Mouse (Mus musculus) MEL (cell line): Measurements from ENCODE around the gene Wsb2. TPM values are rescaled to one million over a fixed set of nuclear protein-coding genes. Genes with fewer than 3 reads are reported as not detected.

Experiments used
- DNase-seq: peaks from one replicate; pipeline ENCODE4 v3.0.0; 2011; ENCODE audit warnings: low read depth, low spot score
- H3K27ac ChIP-seq: 2 replicates; pipeline ENCODE4 v1.5.1; 2012; ENCODE audit warnings: low read depth, mild to moderate bottlenecking, control low read depth, low read length, moderate library complexity; ENCODE audit not compliant: control insufficient read depth
- H3K27me3 ChIP-seq, 2 experiments: fragments of 150-350 bp in 1 of 2; sonication (generic) in 1 of 2; 2 replicates each; pipeline ENCODE4 v1.6.1; 2012; ENCODE audit warnings: low read length in 2 of 2, mild to moderate bottlenecking in 2 of 2, improper control_type of control experiment in 1 of 2, moderate library complexity in 1 of 2; ENCODE audit not compliant: insufficient read depth in 2 of 2, control insufficient read depth in 1 of 2
- H3K36me3 ChIP-seq, 2 experiments: 2 replicates each; pipeline ENCODE4 v1.6.1; 2012 to 2014; ENCODE audit warnings: low read length in 2 of 2, improper control_type of control experiment in 1 of 2, inconsistent platforms in 1 of 2, mild to moderate bottlenecking in 1 of 2; ENCODE audit not compliant: insufficient read depth in 2 of 2, control insufficient read depth in 1 of 2
- H3K4me1 ChIP-seq, 2 experiments: fragments of 150-350 bp in 1 of 2; sonication (generic) in 1 of 2; 2 replicates each; pipeline ENCODE4 v1.6.1; 2012; ENCODE audit warnings: low read length in 2 of 2, improper control_type of control experiment in 1 of 2, mild to moderate bottlenecking in 1 of 2; ENCODE audit not compliant: insufficient read depth in 2 of 2, control insufficient read depth in 1 of 2
- H3K4me3 ChIP-seq, 2 experiments: fragments of 150-350 bp in 1 of 2; sonication (generic) in 1 of 2; 2 replicates each; pipeline ENCODE4 v1.5.1; 2012; ENCODE audit warnings: low read depth in 2 of 2, low read length in 2 of 2, mild to moderate bottlenecking in 2 of 2, moderate library complexity in 2 of 2, control low read depth in 1 of 2, improper control_type of control experiment in 1 of 2; ENCODE audit not compliant: control insufficient read depth in 1 of 2, insufficient read depth in 1 of 2
- H3K79me2 ChIP-seq: 2 replicates; pipeline ENCODE4 v1.6.1; 2012; ENCODE audit warnings: mild to moderate bottlenecking, low read length, moderate library complexity; ENCODE audit not compliant: control insufficient read depth, poor library complexity, insufficient read depth
- H3K9ac ChIP-seq: 2 replicates; pipeline ENCODE4 v1.6.1; 2012; ENCODE audit warnings: low read depth, mild to moderate bottlenecking, control low read depth, low read length, moderate library complexity; ENCODE audit not compliant: control insufficient read depth, poor library complexity, severe bottlenecking
- H3K9me3 ChIP-seq: fragments of 150-350 bp; sonication (generic); replicated peaks from 2 replicates; pipeline ENCODE4 v1.6.1; 2012; ENCODE audit warnings: mild to moderate bottlenecking, low read length, improper control_type of control experiment, moderate library complexity; ENCODE audit not compliant: insufficient read depth
- BHLHE40 ChIP-seq: IDR thresholded peaks from 2 replicates; pipeline ENCODE4 v1.6.1; 2012; ENCODE audit warnings: low read depth, mild to moderate bottlenecking, inconsistent platforms, low read length, improper control_type of control experiment, borderline replicate concordance
- CHD1 ChIP-seq: IDR thresholded peaks from 2 replicates; pipeline ENCODE4 v1.6.1; 2012; ENCODE audit warnings: low read depth, mild to moderate bottlenecking, inconsistent platforms, low read length, improper control_type of control experiment
- CHD2 ChIP-seq: IDR thresholded peaks from 2 replicates; pipeline ENCODE4 v1.6.1; 2011; ENCODE audit warnings: low read length, improper control_type of control experiment
- GABPA ChIP-seq: IDR thresholded peaks from 2 replicates; pipeline ENCODE4 v1.6.1; 2012; ENCODE audit warnings: low read depth, mild to moderate bottlenecking, inconsistent platforms, low read length, improper control_type of control experiment, moderate library complexity
- KAT2A ChIP-seq: conservative IDR thresholded peaks from 2 replicates; pipeline ENCODE4 v1.6.1; 2012; ENCODE audit warnings: low read depth, low read length, improper control_type of control experiment, inconsistent platforms
- MAX ChIP-seq: IDR thresholded peaks from 2 replicates; pipeline ENCODE4 v1.6.1; 2011; ENCODE audit warnings: low read length, improper control_type of control experiment
- MAZ ChIP-seq: IDR thresholded peaks from 2 replicates; pipeline ENCODE4 v1.6.1; 2012; ENCODE audit warnings: low read depth, mild to moderate bottlenecking, inconsistent platforms, low read length, improper control_type of control experiment
- MXI1 ChIP-seq: IDR thresholded peaks from 2 replicates; pipeline ENCODE4 v1.6.1; 2011; ENCODE audit warnings: mild to moderate bottlenecking, low read depth, low read length, improper control_type of control experiment
- MYB ChIP-seq: IDR thresholded peaks from 2 replicates; pipeline ENCODE4 v1.6.1; 2011; ENCODE audit warnings: mild to moderate bottlenecking, low read depth, low read length, improper control_type of control experiment
- NELFE ChIP-seq: IDR thresholded peaks from 2 replicates; pipeline ENCODE4 v1.6.1; 2011; ENCODE audit warnings: low read depth, low read length, improper control_type of control experiment
- POLR2A ChIP-seq, 2 experiments: IDR thresholded peaks; 2 replicates each; pipeline ENCODE4 v1.6.1; 2011 to 2012; ENCODE audit warnings: low read length in 2 of 2, mild to moderate bottlenecking in 2 of 2, control low read depth in 1 of 2, improper control_type of control experiment in 1 of 2, low read depth in 1 of 2, moderate library complexity in 1 of 2; ENCODE audit not compliant: control insufficient read depth in 1 of 2, insufficient read depth in 1 of 2, poor library complexity in 1 of 2
- POLR2AphosphoS2 ChIP-seq: IDR thresholded peaks from 2 replicates; pipeline ENCODE4 v1.6.1; 2011; ENCODE audit warnings: low read length, improper control_type of control experiment
- POLR2AphosphoS5 ChIP-seq: IDR thresholded peaks from 2 replicates; pipeline ENCODE4 v1.6.1; 2012; ENCODE audit warnings: low read depth, borderline replicate concordance, mild to moderate bottlenecking, inconsistent platforms, low read length, moderate library complexity, mixed read lengths
- RAD21 ChIP-seq: IDR thresholded peaks from 2 replicates; pipeline ENCODE4 v1.6.1; 2011; ENCODE audit warnings: mild to moderate bottlenecking, low read depth, low read length, improper control_type of control experiment
- RCOR1 ChIP-seq: IDR thresholded peaks from 2 replicates; pipeline ENCODE4 v1.6.1; 2012; ENCODE audit warnings: low read depth, mild to moderate bottlenecking, inconsistent platforms, low read length, improper control_type of control experiment
- TAL1 ChIP-seq: IDR thresholded peaks from 2 replicates; pipeline ENCODE4 v1.6.1; 2012; ENCODE audit warnings: mild to moderate bottlenecking, inconsistent platforms, low read length, moderate library complexity, mixed read lengths
- TBP ChIP-seq: IDR thresholded peaks from 2 replicates; pipeline ENCODE4 v1.8.0; 2011; ENCODE audit warnings: low read depth, low read length, improper control_type of control experiment
- ZC3H11A ChIP-seq: IDR thresholded peaks from 2 replicates; pipeline ENCODE4 v1.6.1; 2012; ENCODE audit warnings: low read depth, mild to moderate bottlenecking, inconsistent platforms, low read length, improper control_type of control experiment
- ZMIZ1 ChIP-seq: IDR thresholded peaks from 2 replicates; pipeline ENCODE4 v1.6.1; 2012; ENCODE audit warnings: low read depth, mild to moderate bottlenecking, inconsistent platforms, low read length, improper control_type of control experiment, moderate library complexity
- polyA plus RNA-seq, 2 experiments: library from polyadenylated mRNA; stranded (reverse) in 1 of 2; unstranded in 1 of 2; fragments of >175 nt in 1 of 2; fragments of >200 nt in 1 of 2; gene quantifications; 2 replicates each; pipeline versions ENCODE4 v1.2.1 to v1.2.4; 2012; ENCODE audit warnings: low replicate concordance in 2 of 2, low read depth in 1 of 2; ENCODE audit not compliant: insufficient read length in 2 of 2, insufficient read depth in 1 of 2, missing spikeins in 1 of 2
- total RNA-seq: library from RNA; depleted of rRNA; stranded (reverse); fragments of 300-350 nt; gene quantifications from 2 replicates; pipeline ENCODE4 v1.2.3, GENCODE M21; 2012

Wsb2 gene
- total and polyA plus RNA-seq, 3 experiments: 32.9 to 56.9 TPM; not detected in 1

DNA sequence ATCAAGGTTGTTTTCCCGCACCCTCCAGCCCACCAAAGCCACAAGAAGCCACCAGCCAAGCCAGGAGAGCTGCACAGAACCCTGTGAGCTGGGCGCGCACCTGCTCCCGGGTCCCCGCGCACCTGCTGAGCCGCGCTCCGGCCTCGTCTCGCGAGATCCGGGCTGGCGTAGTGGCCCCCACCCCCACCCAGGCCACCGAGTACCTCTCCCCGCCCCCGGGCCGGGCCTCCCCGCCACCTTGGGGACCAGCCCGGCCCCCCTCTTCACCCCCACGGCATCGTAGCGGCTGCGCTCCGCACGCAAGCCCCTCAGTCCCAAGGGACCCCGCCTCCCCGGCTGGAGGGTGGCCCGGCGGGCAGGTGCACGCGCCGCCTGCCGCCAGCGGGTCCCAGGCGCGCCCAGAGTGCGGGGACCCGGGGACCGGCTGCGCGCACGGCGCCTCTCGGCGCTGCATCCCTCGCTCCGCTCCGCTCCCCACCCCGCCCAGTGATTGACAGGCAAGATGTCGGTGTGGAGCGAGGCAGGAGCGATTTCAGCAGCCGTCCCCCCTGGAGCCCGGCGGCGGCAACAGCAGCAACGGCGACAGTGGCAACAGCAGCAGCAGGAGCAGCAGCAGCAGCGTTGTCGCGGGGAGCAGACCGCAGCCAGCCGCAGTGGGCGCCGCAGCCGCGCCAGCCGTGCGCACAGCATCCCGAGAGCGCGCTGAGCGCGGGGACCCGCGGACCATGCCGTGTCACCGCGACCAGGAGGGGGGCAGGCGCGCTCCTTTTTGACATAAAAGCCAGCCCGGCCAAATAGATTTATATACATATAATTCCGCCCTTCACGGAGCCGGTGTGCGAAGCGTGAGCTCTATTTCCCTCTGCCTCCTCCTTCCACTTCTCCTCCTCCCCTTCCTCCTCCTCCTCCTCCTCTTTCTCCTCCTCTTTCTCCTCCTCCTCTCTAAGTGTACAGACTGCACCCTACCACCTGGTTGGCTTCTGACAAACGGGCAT lies 56.7 kb downstream of the Wsb2 start, which contains the start of gene Ksr2:
Gene Ksr2 (plus strand): TSS at position 494 of the 995 bp plus-strand sequence.
- Histone ChIP-seq H3K4me3 (no peak within 1 kb of the TSS), H3K9ac (no peak within 1 kb of the TSS), H3K9me3 (no peaks in the 10 kb centered on the region), H3K27ac (no peak within 1 kb of the TSS), H3K36me3 (no peaks in the 10 kb centered on the region), H3K27me3 (no peaks in the 10 kb centered on the region), H3K79me2 (no peaks in the 10 kb centered on the region), H3K4me1 (no peaks in the 10 kb centered on the region)
- DNase-seq: no peak
- TF ChIP-seq MAX: no peak
- no peak for TF ChIP-seq TBP
- no peak for TF ChIP-seq BHLHE40
- no peak for TF ChIP-seq TAL1
- no peak for TF ChIP-seq MYB
- no peak for TF ChIP-seq ZMIZ1
- no peak for TF ChIP-seq MXI1
- TF ChIP-seq RAD21: no peak
- TF ChIP-seq GABPA: no peak
- TF ChIP-seq NELFE: no peak
- no peak for TF ChIP-seq KAT2A
- no peak for TF ChIP-seq POLR2AphosphoS2
- no peak for TF ChIP-seq POLR2A (IDR thresholded peaks at IDR 0.05; ENCODE audit: control insufficient read depth in 1 of 2, insufficient read depth in 1 of 2, low read depth in 1 of 2, low read length in 2 of 2, poor library complexity in 1 of 2)
- no peak for TF ChIP-seq RCOR1
- TF ChIP-seq ZC3H11A: no peak
- TF ChIP-seq CHD1: no peak
- no peak for TF ChIP-seq POLR2AphosphoS5
- no peak for TF ChIP-seq MAZ

DNA sequence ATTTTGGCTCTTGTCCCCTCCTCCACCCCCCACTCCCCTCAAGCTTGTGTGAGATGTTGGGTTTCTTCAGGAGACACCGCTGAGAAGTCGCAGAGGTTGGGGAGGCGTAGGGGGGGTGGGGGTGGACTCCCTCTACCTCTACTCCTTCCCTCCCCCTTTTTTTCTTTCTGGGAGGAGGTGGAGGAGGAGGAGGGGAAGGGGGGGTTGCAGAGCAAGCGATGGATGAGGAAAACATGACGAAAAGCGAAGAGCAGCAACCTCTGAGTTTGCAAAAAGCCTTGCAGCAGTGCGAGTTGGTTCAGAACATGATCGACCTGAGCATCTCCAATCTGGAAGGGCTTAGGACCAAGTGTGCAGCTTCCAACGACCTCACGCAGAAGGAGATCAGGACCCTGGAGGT lies 57.5 kb downstream of the Wsb2 start:
- H3K36me3 ChIP-seq: no peaks in the 10 kb centered on the region
- no peak overlapping the region for H3K9ac ChIP-seq
- H3K27me3 ChIP-seq: no peaks in the 10 kb centered on the region
- TF ChIP-seq CHD1 (no peak), MXI1 (no peak), CHD2 (no peak), POLR2A (IDR thresholded peaks at IDR 0.05; ENCODE audit: control insufficient read depth in 1 of 2, insufficient read depth in 1 of 2, low read depth in 1 of 2, low read length in 2 of 2, poor library complexity in 1 of 2) (no peak)
- DNase-seq: no peak
- H3K9me3 ChIP-seq: no peaks in the 10 kb centered on the region
- H3K27ac ChIP-seq: no peak overlapping the region
- H3K79me2 ChIP-seq: no peaks in the 10 kb centered on the region
- no peaks in the 10 kb centered on the region for H3K4me1 ChIP-seq
- H3K4me3 ChIP-seq: no peak overlapping the region
